Mouse (Mus musculus) 3T3-L1 (cell line): ENCODE results near the gene Tub.

Source experiments
- DNase-seq: peaks from one replicate; pipeline ENCODE4 v3.0.0-alpha.2; 2015; ENCODE audit warnings: low read depth, low spot score

Gene Tub

DNA sequence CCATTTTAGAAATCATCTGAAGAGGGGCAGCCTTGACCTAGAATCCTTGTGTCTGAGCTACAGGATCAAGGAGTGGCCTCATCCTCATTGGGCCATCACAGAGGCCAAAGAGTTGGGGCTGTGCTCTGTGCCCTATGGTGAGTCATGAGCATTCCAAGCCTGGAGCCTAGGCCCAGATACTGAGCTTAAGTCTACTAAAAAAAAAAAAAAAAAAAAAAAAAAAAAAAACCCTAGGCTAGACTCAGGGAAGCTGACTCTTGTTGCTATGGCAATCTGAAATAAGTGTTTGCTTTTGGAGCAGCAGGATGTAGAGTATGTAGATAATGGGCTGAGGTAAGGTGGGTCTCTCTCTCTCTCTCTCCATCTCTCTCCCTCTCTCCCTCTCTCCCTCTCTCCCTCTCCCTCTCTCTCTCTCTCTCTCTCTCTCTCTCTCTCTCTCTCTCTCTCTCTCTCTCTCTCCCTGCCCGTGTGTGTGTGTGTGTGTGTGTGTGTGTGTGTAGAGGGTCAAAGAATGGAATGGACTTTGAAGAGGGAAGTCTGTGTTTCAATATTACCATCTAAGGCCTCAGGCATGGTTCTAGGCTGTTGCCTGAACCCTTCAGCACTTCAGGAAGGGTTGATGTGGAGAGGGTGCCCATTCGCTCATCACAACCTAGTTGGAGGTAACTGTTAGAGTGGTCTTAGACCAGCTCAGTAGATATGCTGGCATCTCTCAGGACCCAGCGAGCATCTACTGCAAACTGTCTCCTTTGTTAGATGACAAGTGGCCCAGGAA, 36.0 kb downstream of the Tub start:
- DNase-seq, result peak; percentile 71

DNA sequence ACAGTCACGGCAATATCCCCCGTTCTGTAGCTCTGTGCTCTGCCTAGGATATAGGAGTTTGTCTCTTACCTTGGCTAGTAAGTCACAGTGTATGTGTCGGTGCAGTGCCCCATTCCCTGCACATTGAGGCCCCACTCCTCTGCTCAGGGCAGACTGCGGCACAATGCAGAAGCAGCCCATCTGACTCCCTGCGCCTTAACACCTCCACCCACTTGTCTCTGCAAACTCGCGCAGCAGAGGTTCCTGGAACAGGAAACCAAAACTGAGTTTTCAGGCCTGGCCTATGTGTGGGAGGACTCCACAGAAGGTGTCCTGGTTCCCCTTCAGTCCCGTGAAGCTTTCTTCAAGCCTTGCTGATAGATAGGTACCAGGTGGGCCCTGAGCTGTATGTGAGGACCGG, 41.1 kb downstream of the Tub start:
- no peak for DNase-seq

DNA sequence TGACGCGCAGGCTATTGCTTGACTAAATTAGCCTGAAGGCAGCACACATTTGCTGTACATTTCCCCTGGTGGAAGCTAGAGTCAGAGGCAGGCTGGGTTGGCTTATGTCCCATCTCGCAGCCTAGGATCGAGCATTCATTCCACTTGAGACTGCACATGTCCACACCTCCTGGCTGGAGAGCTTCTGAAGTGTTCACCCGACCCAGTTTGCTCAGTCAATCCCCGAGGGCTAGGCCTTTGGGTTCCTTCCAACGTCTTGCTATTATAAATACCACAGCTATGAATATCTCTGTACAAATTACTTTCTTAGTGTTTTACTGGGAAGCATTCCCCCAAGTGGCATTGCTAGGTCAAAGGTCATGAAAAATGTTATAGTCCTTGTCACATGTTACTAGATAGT, 43.1 kb downstream of the Tub start:
- DNase-seq, result peak; percentile 97

DNA sequence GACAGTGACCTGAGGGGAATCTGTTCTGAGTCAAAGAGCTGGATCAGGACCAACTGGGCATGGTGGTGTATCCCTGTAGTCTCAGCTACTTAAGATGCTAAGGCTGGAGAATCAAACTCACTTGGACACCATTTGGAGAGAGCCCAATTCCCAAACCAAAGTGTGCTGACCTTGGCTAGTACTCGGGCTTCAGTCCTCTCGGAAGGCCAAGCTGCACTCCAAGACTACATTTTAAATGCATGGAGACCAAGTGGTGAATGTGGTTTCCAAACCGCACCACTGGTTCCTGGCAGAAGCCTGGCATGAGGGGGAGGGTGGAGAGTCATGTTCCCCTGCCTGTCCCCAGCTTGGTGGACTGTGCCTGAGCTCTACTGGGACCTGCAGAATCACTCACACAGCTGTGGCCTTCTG, 43.7 kb downstream of the Tub start:
- DNase-seq, result peak; percentile 79

DNA sequence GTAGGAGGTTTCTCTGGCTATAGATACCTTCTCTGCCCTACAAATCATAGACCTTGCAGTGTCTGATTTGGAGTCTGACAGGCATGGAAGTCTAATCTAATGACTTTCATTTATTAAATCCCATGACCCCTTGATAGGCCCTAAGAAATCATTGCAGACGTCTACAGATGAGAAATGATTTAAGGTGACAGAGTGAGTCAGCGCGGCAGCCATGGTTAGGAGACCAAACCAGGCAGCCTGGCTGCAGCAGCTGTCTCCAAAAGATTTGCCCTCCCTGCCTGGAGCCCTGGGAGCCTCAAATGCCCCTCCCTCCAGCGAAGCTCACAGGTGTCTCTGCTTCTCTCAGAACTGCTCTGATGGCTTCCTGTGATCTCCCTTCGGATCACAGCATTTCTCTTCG, 46.0 kb downstream of the Tub start:
- no peak for DNase-seq

DNA sequence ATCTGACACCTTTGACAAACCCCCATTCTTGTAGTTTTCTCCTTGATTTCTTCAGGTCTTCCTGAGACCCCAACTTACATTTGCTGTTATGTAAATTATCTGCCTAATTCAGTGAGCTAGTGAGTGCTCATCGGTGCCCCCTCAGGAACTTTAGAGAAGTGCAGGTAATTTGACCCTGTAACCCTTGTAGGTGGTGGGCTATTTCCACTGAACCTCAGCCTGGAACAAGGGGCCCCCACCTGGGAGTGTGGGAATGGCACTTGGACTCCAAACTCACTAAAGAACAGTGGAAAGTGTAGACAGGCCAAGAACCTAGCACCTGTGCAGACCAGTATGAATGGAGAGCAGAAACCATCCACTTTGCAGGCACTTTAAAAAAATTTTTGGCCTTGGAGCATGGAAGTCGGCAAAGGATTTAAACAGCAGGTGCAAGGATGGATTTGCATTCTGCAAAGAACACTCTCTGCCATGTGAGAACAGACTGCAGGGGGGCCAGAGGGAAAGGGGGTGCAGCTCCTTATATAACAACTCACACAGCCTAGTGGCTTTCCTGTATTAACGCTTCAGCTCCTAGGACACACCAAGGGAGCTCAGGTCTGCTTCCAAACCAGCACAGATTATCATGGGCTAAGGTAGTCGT, 50.3 kb downstream of the Tub start:
- DNase-seq, result peak; percentile 38

DNA sequence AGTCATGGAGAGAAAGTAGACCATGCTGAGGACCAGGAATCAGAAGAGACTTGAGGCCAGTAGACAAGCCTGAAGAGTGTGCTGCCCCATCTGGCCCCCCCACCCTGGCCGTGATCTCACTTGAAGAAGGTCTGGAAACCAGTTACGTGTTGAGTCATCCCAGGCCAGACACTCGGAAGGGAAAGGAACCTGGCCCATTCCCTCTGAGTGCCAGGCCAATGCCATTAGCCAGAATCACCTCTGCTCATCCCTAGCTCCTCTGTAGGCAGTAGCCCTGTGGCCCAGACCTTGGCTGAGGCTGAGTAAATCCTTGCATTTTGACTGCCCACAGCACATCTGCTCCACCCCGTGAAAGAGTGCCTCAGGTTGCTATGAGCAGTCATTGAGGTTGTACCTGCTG, 51.8 kb downstream of the Tub start:
- no peak for DNase-seq

DNA sequence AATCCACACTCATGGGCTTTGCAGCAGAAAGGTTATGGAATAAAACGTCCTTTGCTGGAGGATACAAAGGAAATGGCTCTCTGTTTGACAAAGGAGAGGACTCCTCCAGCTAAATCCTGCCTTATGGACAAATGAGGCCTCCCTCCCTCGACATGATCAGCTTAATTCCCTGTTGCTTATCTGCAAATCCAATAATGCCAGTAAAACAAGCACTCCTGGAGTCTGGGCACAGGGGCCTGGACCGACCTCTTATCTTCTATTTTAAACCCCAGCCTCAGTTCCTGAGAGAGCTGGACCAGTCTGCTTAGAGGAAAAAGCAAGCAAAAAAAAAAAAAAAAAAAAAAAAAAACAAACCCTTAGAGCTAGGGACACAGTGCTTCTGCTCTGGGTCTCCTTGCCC, 53.5 kb downstream of the Tub start:
- no peak for DNase-seq

DNA sequence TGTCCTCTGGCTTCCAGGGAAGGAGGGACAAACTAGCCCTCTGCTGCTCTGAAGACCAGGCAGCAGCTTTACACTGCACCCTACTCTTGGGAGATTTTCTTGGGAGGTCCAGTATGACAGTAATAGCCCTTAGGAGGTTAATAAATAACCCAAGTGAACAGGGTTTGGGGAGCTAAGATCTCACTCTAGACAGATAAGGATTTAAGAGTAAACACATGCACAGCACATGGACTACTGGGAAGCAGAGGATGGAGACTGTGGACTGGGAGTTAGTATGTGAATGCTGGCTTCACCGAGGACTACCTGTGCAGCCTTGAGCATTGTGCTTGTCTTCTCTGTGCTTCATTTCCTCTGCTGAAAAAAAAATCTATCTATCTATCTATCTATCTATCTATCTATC, 59.1 kb downstream of the Tub start:
- no peak for DNase-seq

DNA sequence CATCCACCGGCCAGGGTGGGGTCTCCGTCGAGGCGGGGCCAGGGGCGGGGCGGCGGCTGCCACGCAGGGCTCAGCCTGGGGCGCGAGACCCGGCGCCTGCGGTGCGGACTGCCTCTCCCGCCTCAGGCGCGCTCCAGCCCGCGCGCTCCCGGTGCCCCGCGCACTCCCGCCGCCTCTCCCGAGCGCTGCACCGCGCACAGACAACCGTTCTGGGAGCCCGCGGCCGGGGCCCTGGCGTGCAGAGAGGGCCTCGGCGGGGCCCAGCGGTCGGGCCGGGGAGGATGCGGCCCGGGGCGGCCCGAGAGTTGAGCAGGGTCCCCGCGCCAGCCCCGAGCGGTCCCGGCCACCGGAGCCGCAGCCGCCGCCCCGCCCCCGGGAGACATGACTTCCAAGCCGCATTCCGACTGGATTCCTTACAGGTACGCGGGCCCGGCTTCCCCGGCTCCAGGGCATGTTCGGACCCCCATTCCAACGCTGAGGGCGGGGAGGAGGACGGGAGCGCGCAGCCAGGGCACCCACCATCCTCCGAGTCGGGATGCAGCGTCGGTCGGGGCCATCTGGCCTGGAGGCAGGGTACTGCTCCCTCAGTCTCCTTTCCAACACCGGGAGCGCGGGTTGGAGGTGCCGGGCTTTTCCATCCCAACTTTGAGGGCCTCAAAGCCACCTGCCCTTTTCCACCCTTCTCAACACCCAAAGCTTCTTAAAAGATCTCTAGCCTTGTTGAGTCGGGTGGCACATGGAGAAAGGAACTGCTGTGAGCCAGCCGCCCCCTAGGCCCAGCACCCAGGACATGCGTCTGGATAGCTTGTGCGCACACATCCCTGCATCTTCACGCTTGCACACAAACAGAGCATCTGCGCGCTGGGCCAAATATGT, 60.8 kb downstream of the Tub start:
- no peak for DNase-seq

DNA sequence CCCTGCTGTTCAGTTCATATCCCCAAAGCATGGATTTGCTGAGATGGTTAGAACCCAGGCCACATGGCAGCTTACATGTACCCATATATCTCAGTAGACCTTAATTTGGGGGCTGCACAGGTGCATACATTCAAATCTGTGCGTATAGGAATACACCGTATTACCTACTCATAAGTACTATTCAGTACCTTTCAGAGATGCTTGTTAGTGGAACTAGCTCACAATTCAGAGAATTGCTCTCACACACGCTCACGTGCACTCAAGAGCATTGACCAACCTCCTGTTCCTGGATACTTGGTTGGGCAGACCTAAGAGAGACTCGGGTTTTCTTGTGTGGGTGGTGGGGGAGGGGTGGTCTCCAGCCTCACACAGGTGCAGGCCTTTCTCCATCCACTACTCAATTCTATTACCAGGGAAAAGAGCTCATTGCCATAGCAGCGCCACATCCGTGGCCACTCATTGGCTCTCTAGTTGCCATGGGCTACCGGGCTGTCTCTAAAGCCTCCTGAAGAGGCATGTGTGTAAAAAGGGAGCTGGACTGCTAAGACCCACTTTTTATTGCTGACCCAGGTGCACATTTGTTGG, 61.5 kb downstream of the Tub start:
- DNase-seq, result no peak

DNA sequence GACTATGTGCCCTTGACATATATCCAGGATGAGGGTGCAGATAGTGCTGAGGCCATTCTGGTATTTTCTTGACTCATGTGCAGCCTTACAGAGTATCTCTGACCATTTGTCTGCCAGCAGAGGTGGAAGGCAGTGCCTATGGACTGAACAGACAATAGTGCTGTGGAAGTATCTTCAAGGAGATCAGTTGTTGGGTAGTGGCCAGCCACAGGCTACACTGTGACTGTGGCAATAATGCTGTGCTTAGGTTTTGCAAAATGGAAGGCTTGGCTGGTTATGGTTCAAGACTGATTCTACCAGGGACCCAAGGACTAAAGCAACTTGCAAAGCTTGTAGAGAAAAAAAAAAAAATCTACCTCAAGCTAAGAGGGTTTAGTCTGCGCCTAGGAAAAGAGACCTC, 62.4 kb downstream of the Tub start:
- no peak for DNase-seq

DNA sequence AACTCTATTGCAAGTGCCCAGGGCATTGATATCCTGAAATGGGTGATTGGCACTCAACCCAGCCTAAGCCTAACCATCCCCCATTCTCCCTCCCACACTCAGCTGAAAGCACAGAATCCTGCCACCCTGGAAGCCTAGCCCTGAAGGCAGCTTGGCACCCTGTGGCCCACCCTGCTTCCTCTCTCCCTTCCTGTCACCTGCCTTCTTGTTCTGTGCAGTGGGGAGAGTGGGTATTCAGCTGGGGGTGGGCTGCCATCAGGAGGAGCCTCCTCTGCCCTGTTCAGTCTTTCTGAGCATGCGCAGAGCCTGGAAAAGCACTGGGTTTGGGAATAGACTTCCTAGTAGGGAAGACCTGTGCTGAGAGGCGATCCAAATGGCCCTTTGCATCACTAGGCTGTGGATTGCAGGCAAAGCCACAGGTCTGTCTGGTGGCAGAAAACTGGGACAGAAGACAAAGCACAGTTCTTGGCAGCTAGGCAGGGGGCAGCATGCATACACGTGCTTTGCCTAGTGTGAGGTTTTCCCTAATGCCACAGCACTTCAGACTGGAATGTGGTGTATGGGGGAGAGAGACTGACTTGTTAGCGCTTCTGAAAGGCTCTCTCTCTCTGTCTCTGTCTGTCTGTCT, 63.0 kb downstream of the Tub start:
- no peak for DNase-seq

DNA sequence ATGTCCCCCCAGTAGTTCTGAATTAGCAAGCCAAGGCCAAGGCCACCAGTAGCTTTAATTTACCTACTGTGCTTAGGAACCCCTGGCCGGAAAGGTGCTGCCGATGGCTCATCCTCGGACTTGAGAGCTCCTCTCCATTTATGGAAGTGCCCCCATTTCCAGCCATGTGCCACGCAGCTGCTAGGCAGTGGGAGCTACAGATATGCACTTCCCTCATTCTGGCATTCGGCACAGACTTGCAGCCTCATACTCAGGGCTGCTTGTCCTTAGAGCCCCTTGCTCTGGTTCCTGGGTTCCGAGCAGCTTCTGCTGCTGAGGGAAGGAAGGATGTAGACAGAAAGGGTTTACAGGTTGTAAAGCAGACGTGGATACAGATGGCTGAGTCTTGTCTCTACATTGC, 64.7 kb downstream of the Tub start:
- no peak for DNase-seq

DNA sequence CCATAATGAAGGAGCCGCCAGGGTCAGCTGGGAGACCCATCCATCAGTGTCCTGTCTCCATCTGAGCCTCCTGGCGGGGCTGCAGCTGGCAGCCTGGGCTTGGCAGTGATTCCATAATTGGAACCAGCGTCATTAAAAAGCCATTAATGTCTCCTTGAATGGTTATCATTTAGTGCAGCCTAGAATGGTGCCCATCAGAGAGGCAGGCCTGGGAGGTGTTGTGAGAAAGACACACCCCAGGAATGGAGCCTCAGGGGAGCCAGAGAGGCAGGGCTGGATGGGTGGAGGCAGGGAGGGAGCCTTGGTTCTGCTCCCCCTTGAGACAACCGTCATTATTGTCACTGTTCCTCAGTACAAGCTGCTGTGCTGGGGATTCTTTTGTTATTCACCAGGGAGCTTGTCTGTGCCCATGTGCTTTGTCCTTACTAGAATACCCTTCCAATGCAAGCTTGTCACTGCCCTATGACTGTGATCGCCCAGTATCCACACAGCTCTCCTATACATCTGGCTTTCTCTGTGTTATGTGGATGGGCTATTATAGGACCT, 66.3 kb downstream of the Tub start:
- no peak for DNase-seq

DNA sequence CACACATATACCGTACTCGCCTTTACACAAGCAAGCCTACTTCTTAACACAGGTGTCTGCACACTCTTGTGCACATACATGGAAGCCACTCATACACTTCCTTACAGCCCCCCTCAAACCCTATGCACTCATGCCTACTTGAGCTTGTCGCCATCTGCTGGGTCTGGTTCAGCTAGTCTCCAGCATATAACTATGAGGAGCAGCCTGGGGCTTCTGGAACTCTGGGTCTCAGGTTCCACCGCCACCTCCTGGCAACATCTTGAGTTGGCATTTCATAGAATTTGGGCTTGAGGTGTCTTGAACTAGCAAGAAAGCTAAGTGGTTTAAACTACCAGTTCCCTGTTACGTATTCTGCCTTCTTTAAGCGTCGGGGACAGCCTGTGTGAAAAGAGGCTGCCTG, 69.1 kb downstream of the Tub start:
- DNase-seq, result peak; percentile 44

DNA sequence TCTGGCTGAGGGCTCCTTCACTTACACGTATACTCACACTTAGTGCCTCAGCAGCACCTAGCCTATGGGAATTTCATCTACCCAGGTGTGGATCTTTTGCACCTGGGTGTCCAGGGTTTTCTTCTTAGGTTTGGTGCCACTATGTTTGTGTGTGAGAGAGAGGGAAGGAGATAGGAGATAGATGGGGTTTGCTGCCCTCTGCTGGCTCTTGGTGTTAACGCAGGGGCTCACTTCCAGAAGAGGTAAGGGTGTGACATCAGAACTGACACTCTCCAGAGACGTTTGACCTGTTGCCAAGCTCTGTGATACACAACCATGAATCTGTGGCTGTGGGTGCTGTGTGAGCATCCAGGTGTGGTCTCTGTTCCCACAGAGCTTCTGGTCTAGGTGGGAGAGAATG, 71.3 kb downstream of the Tub start:
- peak; percentile 80 for DNase-seq

DNA sequence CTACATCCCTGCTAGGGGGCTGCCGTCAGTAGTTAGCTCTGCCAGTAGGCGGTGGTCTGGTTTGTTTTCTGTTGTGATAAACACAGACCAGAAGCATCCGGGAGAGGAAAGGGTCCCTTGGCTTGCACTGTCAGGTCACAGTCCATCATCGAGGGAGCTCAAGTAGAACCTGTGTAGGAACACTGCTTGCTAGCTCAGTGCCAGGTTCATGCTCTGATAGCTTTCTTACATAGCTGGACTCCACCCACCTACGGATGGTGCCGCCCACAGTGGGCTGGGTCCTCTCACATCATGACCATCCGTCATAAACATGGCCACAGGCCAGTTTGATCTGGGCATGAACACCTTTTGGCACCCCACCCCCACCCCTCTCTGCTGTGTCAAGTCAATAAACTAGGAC, 75.6 kb downstream of the Tub start:
- no peak for DNase-seq

DNA sequence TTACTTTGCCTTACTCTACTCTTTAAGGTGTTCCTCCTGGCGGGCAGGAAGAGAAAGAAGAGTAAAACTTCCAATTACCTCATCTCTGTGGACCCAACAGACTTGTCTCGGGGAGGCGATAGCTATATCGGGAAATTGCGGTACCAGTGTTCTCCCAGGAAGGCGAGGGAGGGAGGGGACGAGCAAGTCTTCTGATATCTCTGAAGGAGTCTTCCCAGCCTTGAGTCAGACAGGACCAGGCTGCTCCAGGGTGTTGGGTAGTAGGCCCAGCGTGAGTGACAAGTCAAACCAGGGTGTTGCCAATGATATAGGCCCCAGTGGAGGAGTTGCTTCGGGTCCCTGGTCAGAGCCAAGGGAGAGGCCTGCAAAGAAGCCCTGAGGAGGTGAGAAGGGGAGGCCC, 76.8 kb downstream of the Tub start:
- DNase-seq, result no peak

DNA sequence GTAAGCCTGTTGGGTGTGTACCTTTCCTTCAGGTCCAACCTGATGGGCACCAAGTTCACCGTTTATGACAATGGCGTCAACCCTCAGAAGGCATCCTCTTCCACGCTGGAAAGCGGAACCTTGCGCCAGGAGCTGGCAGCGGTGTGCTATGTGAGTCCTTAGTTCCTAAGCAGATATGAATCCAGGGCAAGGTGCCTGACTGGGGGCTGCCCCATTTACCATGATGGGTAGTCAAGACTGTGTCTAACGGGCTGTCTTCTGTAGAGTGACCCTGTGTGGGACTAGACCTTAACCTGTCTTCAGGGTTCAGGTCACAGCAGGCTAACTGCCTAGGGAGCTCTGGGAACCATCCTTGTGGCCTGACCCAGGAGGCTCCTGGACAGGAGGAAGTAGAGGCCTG, 77.6 kb downstream of the Tub start:
- DNase-seq, result no peak

DNA sequence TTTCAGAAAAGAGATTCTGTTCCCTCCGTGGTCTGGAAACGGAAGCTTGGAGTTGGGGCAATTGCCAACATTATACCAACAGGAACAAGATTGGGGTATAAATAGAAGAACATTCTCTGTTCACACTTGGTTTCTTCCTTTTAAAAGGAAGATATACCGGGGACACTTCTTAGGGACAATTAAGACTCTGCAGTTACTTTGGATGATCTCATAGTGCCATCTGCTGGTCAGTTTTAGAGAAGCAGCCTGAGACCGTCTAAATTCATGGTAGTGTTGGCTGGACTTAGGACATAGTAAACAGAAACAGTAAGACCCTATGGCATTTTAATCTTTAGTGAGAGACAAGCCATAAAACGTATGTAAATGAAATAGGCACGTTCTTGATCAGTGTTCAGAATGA, 78.1 kb downstream of the Tub start:
- peak; percentile 77 for DNase-seq
